Mouse (Mus musculus): ENCODE data around the gene Mctp2.

DNA sequence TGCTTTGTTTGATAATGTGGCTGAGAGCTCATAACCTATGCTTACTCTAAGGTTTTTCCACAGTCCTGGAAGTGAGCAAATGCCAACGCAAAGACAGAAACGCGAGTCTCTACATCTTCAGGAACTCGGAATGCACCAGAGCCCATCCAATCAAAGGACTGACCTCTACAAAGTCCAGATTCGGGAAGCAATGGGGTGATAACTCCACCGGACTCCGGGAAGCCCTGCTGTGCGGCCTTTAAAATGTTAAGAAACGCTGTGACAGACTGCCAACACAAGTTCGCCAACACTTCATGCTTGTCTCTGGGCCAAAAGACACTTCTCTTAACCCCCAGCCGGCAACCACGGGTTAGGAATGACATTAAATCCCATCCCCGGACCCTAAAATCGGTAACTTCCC, 437 bp downstream of the Mctp2 start:
- no peak for TF ChIP-seq CTCF (IDR thresholded peaks at IDR 0.05; ENCODE audit: low read depth)
- no peak for TF ChIP-seq EP300 (IDR thresholded peaks at IDR 0.05; ENCODE audit: low read depth)
